ENCODE assay signal across 27 mouse cellular contexts in genomic region chr11:52915648-52916047, GRCm38 (mm10).
"Had no signal": no experiment of that assay in that cellular context is flagged by ENCODE, and none has a peak within 500 bp of the region (broad histone marks: within the 10 kb centered on the region; RNA-seq: fewer than 3 reads in every experiment).

No protein-coding gene starts in this region.

- H3K27ac ChIP-seq: heart, adult 2 months; heart, embryonic 13.5 days; heart, embryonic 15.5 days; hindbrain, embryonic 10.5 days; hindbrain, embryonic 13.5 days; hindbrain, embryonic 15.5 days; intestine, embryonic 15.5 days; layer of hippocampus, adult 2 months; left cerebral cortex, adult 2 months; limb, embryonic 10.5 days; limb, embryonic 12.5 days; liver, embryonic 13.5 days had no signal

- DNase-seq: gastrocnemius, postnatal 14 days; gastrocnemius, postnatal 36 days; heart, adult 11 months; heart, adult 2 months; heart, postnatal 14 days; heart, postnatal 4 days; kidney, adult 18-20 months; kidney, adult 8-10 months; kidney, postnatal 10 days; kidney, postnatal 25 days; kidney, postnatal 4 days; liver; liver, embryonic 13.5 days had no signal

- H3K36me3 ChIP-seq: heart, embryonic 13.5 days; heart, embryonic 15.5 days; hindbrain, embryonic 10.5 days; hindbrain, embryonic 13.5 days; hindbrain, embryonic 15.5 days; intestine, embryonic 15.5 days; limb, embryonic 10.5 days; limb, embryonic 12.5 days; liver, embryonic 13.5 days had no signal

- H3K4me2 ChIP-seq: heart, embryonic 11.5 days; heart, embryonic 13.5 days; heart, embryonic 15.5 days; hindbrain, embryonic 13.5 days; hindbrain, embryonic 15.5 days; intestine, embryonic 15.5 days; limb, embryonic 12.5 days; liver, embryonic 11.5 days; liver, embryonic 13.5 days had no signal

- H3K9ac ChIP-seq: heart, embryonic 13.5 days; heart, embryonic 15.5 days; hindbrain, embryonic 13.5 days; hindbrain, embryonic 15.5 days; intestine, embryonic 15.5 days; limb, embryonic 12.5 days; liver, embryonic 13.5 days had no signal

- H3K4me3 ChIP-seq: heart, adult 2 months; heart, embryonic 13.5 days; heart, embryonic 15.5 days; hindbrain, embryonic 10.5 days; hindbrain, embryonic 13.5 days; hindbrain, embryonic 15.5 days; intestine, embryonic 15.5 days; layer of hippocampus, adult 2 months; left cerebral cortex, adult 2 months; limb, embryonic 10.5 days; limb, embryonic 12.5 days; liver, embryonic 13.5 days had no signal

- H3K27me3 ChIP-seq: heart, embryonic 13.5 days; heart, embryonic 15.5 days; hindbrain, embryonic 13.5 days; hindbrain, embryonic 15.5 days; intestine, embryonic 15.5 days; limb, embryonic 12.5 days; liver, embryonic 13.5 days had no signal

- H3K4me1 ChIP-seq: liver, embryonic 13.5 days had no signal

- ATAC-seq: inflammation-experienced regulatory T-cells, adult 6 months; intestine, embryonic 15.5 days; intestine, postnatal 0 days had no signal

- H3K9me3 ChIP-seq: heart, embryonic 13.5 days; heart, embryonic 15.5 days; hindbrain, embryonic 10.5 days; hindbrain, embryonic 15.5 days; intestine, embryonic 15.5 days; limb, embryonic 10.5 days; limb, embryonic 12.5 days; liver, embryonic 13.5 days had no signal
